Mouse (Mus musculus) monocyte, adult 5-6 weeks (primary cell): ENCODE results near the gene Sacm1l. TPM values are rescaled to one million over a fixed set of nuclear protein-coding genes. Genes with fewer than 3 reads are reported as not detected.

Experiments
- ATAC-seq: fragments of 153-309, 156-312 bp; replicated peaks from 2 replicates; pipeline ENCODE4 v1.8.0; 2017; ENCODE audit warnings: mild to moderate bottlenecking; ENCODE audit not compliant: low TSS enrichment, insufficient number of reproducible peaks, severe bottlenecking, poor library complexity, low FRiP score
- total RNA-seq: library from RNA; stranded (forward); fragments of 200-1000, 200-491, 200-594 nt; gene quantifications from 3 replicates; pipeline ENCODE4 v1.2.3, GENCODE M21; 2017

Gene Sacm1l
- total RNA-seq, 1 experiment from 2014 or later, result 57.9 TPM

GRCm38 (mm10) chr9:123638668-123639089 lies 109.1 kb downstream of the Sacm1l start:
- ATAC-seq, result no peak; the same call in 1 of the 2 replicates

GRCm38 (mm10) chr9:123640106-123640505 lies 110.5 kb downstream of the Sacm1l start:
- no peak for ATAC-seq

Other genes starting within 250 kb of the Sacm1l start
- 12.1 to 39.3 TPM (median 19.2 TPM) in 3 replicates for gene Lars2, start 162.8 kb upstream of the Sacm1l start, total RNA-seq
- gene Limd1, start 51.1 kb upstream of the Sacm1l start, total RNA-seq, result 54.7 to 68.7 TPM (median 65.2 TPM) in 3 replicates
- gene Slc6a20b, start 102.8 kb downstream of the Sacm1l start, total RNA-seq, result 0.38 to 0.87 TPM (median 0.43 TPM) in 3 replicates
- 0.32 to 2.3 TPM (median 0.67 TPM) in 3 replicates for gene Ccr9, start 148.7 kb downstream of the Sacm1l start, total RNA-seq
- 0.19 to 0.38 TPM in 2 of 3 replicates, not detected in the other for gene Slc6a20a, start 149.1 kb downstream of the Sacm1l start, total RNA-seq
- gene Lztfl1, start 187.9 kb downstream of the Sacm1l start, total RNA-seq, result 7.7 to 21.2 TPM (median 20.7 TPM) in 3 replicates